In genomic region chr8:27889292-27889691, GRCm38 (mm10) we compare ENCODE assay signal across 27 mouse cellular contexts.
"Had no signal": no experiment of that assay in that cellular context is flagged by ENCODE, and none has a peak within 500 bp of the region (broad histone marks: within the 10 kb centered on the region; RNA-seq: fewer than 3 reads in every experiment).

No protein-coding gene starts in this region.

- H3K4me2 ChIP-seq: heart, embryonic 12.5 days; hindbrain, embryonic 12.5 days; hindbrain, embryonic 14.5 days; intestine, embryonic 15.5 days; limb, embryonic 12.5 days; liver, embryonic 11.5 days had no signal

- H3K9me3 ChIP-seq: heart, embryonic 10.5 days; heart, embryonic 12.5 days; hindbrain, embryonic 10.5 days; hindbrain, embryonic 12.5 days; intestine, embryonic 15.5 days; limb, embryonic 10.5 days; limb, embryonic 12.5 days had no signal

- H3K27ac ChIP-seq: gastrocnemius, adult 2 months; heart, embryonic 10.5 days; hindbrain, embryonic 10.5 days; hindbrain, embryonic 12.5 days; hindbrain, embryonic 14.5 days; intestine, embryonic 15.5 days; layer of hippocampus, adult 2 months; left cerebral cortex, adult 2 months; limb, embryonic 10.5 days; limb, embryonic 12.5 days; liver, embryonic 14.5 days had no signal

- H3K9ac ChIP-seq: heart, embryonic 12.5 days; hindbrain, embryonic 12.5 days; hindbrain, embryonic 14.5 days; intestine, embryonic 15.5 days; limb, embryonic 12.5 days; liver, embryonic 14.5 days had no signal

- H3K27me3 ChIP-seq: heart, embryonic 12.5 days; hindbrain, embryonic 12.5 days; intestine, embryonic 15.5 days had no signal

- H3K4me1 ChIP-seq: heart, embryonic 10.5 days; heart, embryonic 12.5 days; hindbrain, embryonic 12.5 days; intestine, embryonic 15.5 days; limb, embryonic 12.5 days had no signal

- H3K36me3 ChIP-seq: heart, embryonic 10.5 days; heart, embryonic 12.5 days; hindbrain, embryonic 10.5 days; hindbrain, embryonic 12.5 days; intestine, embryonic 15.5 days; limb, embryonic 10.5 days; limb, embryonic 12.5 days had no signal

- DNase-seq: gastrocnemius, adult 2 months; gastrocnemius, postnatal 10 days; gastrocnemius, postnatal 25 days; heart, adult 18-20 months; heart, postnatal 10 days; heart, postnatal 4 days; kidney, adult 18-20 months; kidney, adult 9 months; kidney, postnatal 10 days; kidney, postnatal 4 days; liver; lung, adult 18-20 months had no signal

- ATAC-seq: hindbrain, embryonic 16.5 days; inflammation-experienced regulatory T-cells, adult 6 months; intestine, embryonic 15.5 days; intestine, postnatal 0 days had no signal

- H3K4me3 ChIP-seq: gastrocnemius, adult 2 months; heart, embryonic 10.5 days; heart, embryonic 12.5 days; hindbrain, embryonic 10.5 days; hindbrain, embryonic 12.5 days; intestine, embryonic 15.5 days; layer of hippocampus, adult 2 months; left cerebral cortex, adult 2 months; limb, embryonic 10.5 days; limb, embryonic 12.5 days had no signal
